Mouse (Mus musculus): ENCODE measurements around the gene Zfp119a. TPM values are rescaled to one million over a fixed set of nuclear protein-coding genes. Genes with fewer than 3 reads are reported as not detected.
"Not testable (repeated sequence)": the region's sequence is repeated elsewhere in the genome, so short reads cannot be mapped to it uniquely, and the experiment has no call there.

The Zfp119a gene
- 9.0 and 10.7 TPM in 2 replicates for polyA plus RNA-seq (2015; fragmentation: Nextera tagmentation; extraction: Ambion mirVana)

DNA sequence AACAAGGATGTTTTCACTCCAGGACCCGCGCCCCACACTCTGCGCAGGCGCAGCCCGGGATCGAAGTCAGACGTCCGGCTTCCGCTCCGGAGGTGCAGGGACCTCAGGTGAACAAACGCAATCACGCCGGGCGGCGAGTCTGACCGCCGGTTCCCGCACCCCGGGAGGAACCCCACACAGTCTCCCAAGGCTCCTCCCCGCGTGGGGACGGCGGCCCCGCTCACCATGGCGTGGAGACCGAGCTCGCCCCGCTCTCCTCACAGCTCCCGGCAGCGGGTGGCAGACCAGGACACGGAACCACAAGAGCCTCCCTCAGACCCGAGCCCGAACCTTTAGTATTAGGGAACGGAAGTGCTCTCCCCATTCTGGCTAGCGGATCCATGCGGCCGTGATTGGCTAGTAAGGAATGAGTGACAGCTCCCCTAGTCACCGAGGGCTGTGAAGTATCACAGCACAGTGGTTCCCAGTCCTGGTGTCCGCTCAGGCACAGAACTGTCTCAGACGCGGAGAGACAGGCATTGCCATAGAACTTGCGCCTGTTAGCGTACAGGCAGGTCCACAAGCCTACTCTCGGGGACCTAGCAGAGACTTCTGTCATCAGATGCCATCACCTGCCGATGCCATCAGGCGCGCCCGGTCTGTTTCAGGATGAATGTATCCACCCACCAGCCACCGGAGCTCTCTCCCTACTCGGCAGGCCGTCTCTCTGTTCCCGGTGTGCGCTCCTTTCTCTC, at the start of gene Zfp119a:
Zfp119a (minus strand) TSS at position 295 of the 734 bp plus-strand sequence.
- peak; percentile 99 for ATAC-seq (ENCODE audit: insufficient read depth, low FRiP score)
- peak within 1 kb of the TSS; percentile 91 for H3K27ac ChIP-seq (ENCODE audit: low read length)
- not testable (repeated sequence) for H3K36me3 ChIP-seq (ENCODE audit: control insufficient read depth, insufficient read depth, low read length); H3K4me1 ChIP-seq (ENCODE audit: control insufficient read depth, insufficient read depth, low read length); H3K9me3 ChIP-seq (replicated peaks; ENCODE audit: control insufficient read depth, low read length); H3K27me3 ChIP-seq (ENCODE audit: control insufficient read depth, insufficient read depth, low read length)
- H3K9ac ChIP-seq (ENCODE audit: low read length): peak within 1 kb of the TSS; percentile 72
- H3K4me2 ChIP-seq (ENCODE audit: low read depth, low read length): peak within 1 kb of the TSS; percentile 70
- peak within 1 kb of the TSS; percentile 55 for H3K4me3 ChIP-seq (replicated peaks; ENCODE audit: low read length)
- WGBS: under 1% methylated on average over 30 of the region's 53 CpGs

DNA sequence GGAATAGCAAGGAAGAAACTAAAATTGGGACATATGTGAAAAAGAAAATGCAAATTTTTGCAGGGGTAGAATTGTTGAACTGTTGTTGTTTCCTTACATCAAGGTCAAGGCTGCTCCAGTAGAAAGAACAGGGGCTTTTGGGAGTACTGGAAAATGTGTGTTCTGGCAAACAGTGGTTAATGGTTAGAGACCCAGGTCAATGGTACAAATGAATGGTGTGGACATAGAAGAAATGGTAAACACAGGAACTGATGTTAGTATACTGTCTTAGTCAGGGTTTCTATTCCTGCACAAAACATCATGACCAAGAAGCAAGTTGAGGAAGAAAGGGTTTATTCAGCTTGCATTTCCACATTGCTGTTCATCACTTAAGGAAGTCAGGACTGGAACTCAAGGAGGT, 27.9 kb upstream of the Zfp119a start:
- Histone ChIP-seq H3K36me3 (ENCODE audit: control insufficient read depth, insufficient read depth, low read length) (no peaks in the 10 kb centered on the region), H3K4me2 (ENCODE audit: low read depth, low read length) (no peak overlapping the region), H3K27ac (ENCODE audit: low read length) (no peak overlapping the region), H3K9me3 (replicated peaks; ENCODE audit: control insufficient read depth, low read length) (no peaks in the 10 kb centered on the region), H3K4me3 (replicated peaks; ENCODE audit: low read length) (no peak overlapping the region), H3K9ac (ENCODE audit: low read length) (no peak overlapping the region), H3K27me3 (ENCODE audit: control insufficient read depth, insufficient read depth, low read length) (no peaks in the 10 kb centered on the region), H3K4me1 (ENCODE audit: control insufficient read depth, insufficient read depth, low read length) (no peaks in the 10 kb centered on the region)
- ATAC-seq (ENCODE audit: insufficient read depth, low FRiP score): no peak

GRCm38 (mm10) chr17:55904131-55904530, 25.4 kb upstream of the Zfp119a start:
- Histone ChIP-seq H3K4me1 (ENCODE audit: control insufficient read depth, insufficient read depth, low read length) (no peaks in the 10 kb centered on the region), H3K27ac (ENCODE audit: low read length) (peak overlapping the region; percentile 67), H3K36me3 (ENCODE audit: control insufficient read depth, insufficient read depth, low read length) (no peaks in the 10 kb centered on the region), H3K9ac (ENCODE audit: low read length) (no peak overlapping the region), H3K27me3 (ENCODE audit: control insufficient read depth, insufficient read depth, low read length) (no peaks in the 10 kb centered on the region), H3K4me2 (ENCODE audit: low read depth, low read length) (no peak overlapping the region), H3K9me3 (replicated peaks; ENCODE audit: control insufficient read depth, low read length) (no peaks in the 10 kb centered on the region), H3K4me3 (replicated peaks; ENCODE audit: low read length) (no peak overlapping the region)
- ATAC-seq (ENCODE audit: insufficient read depth, low FRiP score): no peak
- whole genome bisulfite sequencing: 59% methylated on average over 6 of the region's 6 CpGs

DNA sequence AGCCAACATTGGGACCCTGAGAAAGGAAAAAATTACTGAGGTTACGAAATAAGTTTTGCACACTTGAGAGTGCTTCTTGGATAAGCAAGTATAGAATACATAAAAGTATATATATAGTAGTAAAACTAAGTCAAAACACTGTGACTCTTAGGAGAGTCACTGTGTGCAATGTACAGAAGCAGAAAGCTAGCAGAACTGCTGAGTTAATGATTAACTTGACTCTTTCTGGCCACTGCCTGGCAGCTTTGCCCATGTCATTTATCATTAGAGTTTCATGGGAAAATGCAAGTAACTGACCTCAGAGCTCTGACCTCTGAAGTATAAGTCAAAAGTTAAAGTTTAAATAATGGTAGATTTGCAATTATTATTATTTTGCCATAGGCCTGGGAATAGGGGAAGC, 25.0 kb upstream of the Zfp119a start:
- WGBS: 54% methylated on average over 1 of the region's 1 CpGs
- no peak for ATAC-seq (ENCODE audit: insufficient read depth, low FRiP score)
- Histone ChIP-seq H3K27ac (ENCODE audit: low read length) (no peak overlapping the region), H3K4me1 (ENCODE audit: control insufficient read depth, insufficient read depth, low read length) (no peaks in the 10 kb centered on the region), H3K4me2 (ENCODE audit: low read depth, low read length) (no peak overlapping the region), H3K27me3 (ENCODE audit: control insufficient read depth, insufficient read depth, low read length) (no peaks in the 10 kb centered on the region), H3K9me3 (replicated peaks; ENCODE audit: control insufficient read depth, low read length) (no peaks in the 10 kb centered on the region), H3K36me3 (ENCODE audit: control insufficient read depth, insufficient read depth, low read length) (0 out of 2 replicates have a peak, but pooled peaks cover 3% of the 10 kb centered on the region), H3K4me3 (replicated peaks; ENCODE audit: low read length) (no peak overlapping the region), H3K9ac (ENCODE audit: low read length) (no peak overlapping the region)

GRCm38 (mm10) chr17:55903087-55903486, 24.4 kb upstream of the Zfp119a start:
- 45% methylated on average over 2 of the region's 2 CpGs for WGBS
- Histone ChIP-seq H3K27ac (ENCODE audit: low read length) (peak overlapping the region; percentile 70; the same call in 1 of the 2 replicates), H3K36me3 (ENCODE audit: control insufficient read depth, insufficient read depth, low read length) (peaks cover 8% of the 10 kb centered on the region), H3K27me3 (ENCODE audit: control insufficient read depth, insufficient read depth, low read length) (no peaks in the 10 kb centered on the region), H3K9ac (ENCODE audit: low read length) (no peak overlapping the region), H3K9me3 (replicated peaks; ENCODE audit: control insufficient read depth, low read length) (peaks cover 3% of the 10 kb centered on the region; the same call in 1 of the 2 replicates), H3K4me2 (ENCODE audit: low read depth, low read length) (no peak overlapping the region), H3K4me3 (replicated peaks; ENCODE audit: low read length) (no peak overlapping the region), H3K4me1 (ENCODE audit: control insufficient read depth, insufficient read depth, low read length) (no peaks in the 10 kb centered on the region)
- no peak for ATAC-seq (ENCODE audit: insufficient read depth, low FRiP score)

GRCm38 (mm10) chr17:55892406-55892955, 13.8 kb upstream of the Zfp119a start:
- not testable (repeated sequence) for H3K9me3 ChIP-seq (replicated peaks; ENCODE audit: control insufficient read depth, low read length); H3K27me3 ChIP-seq (ENCODE audit: control insufficient read depth, insufficient read depth, low read length); H3K4me1 ChIP-seq (ENCODE audit: control insufficient read depth, insufficient read depth, low read length); ATAC-seq (ENCODE audit: insufficient read depth, low FRiP score)
- 7% methylated on average over 6 of the region's 8 CpGs for whole genome bisulfite sequencing
- peak overlapping the region; percentile 59 for H3K4me2 ChIP-seq (ENCODE audit: low read depth, low read length)
- H3K36me3 ChIP-seq (ENCODE audit: control insufficient read depth, insufficient read depth, low read length): peaks cover 13% of the 10 kb centered on the region; the same call in 1 of the 2 replicates
- peak overlapping the region; percentile 54; the same call in 1 of the 2 replicates for H3K9ac ChIP-seq (ENCODE audit: low read length)
- peak overlapping the region; percentile 41 for H3K27ac ChIP-seq (ENCODE audit: low read length)
- H3K4me3 ChIP-seq (replicated peaks; ENCODE audit: low read length): peak overlapping the region; percentile 55

DNA sequence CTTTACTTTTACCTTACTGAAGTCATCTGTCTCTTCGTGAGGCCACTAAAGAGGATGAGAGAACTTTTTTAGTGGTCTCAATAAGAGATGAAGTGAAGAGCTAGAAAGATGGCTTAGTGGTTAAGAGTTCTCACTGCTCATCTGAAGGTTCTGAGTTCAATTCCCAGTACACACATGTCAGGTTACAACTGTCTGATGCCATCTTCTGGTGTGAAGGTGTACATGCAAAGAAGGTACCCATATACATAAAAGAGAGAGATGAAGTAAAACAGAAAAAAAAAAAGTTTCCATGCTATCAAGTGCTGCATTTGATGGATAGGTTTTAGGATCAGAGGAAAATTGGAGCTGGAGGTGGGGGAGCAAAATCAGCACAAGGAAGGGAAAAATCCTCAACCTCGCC, 6.2 kb upstream of the Zfp119a start:
- Histone ChIP-seq H3K9me3 (replicated peaks; ENCODE audit: control insufficient read depth, low read length) (no peaks in the 10 kb centered on the region), H3K9ac (ENCODE audit: low read length) (no peak overlapping the region), H3K4me1 (ENCODE audit: control insufficient read depth, insufficient read depth, low read length) (no peaks in the 10 kb centered on the region), H3K27me3 (ENCODE audit: control insufficient read depth, insufficient read depth, low read length) (no peaks in the 10 kb centered on the region), H3K27ac (ENCODE audit: low read length) (no peak overlapping the region), H3K4me3 (replicated peaks; ENCODE audit: low read length) (no peak overlapping the region), H3K4me2 (ENCODE audit: low read depth, low read length) (no peak overlapping the region), H3K36me3 (ENCODE audit: control insufficient read depth, insufficient read depth, low read length) (no peaks in the 10 kb centered on the region)
- ATAC-seq (ENCODE audit: insufficient read depth, low FRiP score): no peak
- 54% methylated on average over 2 of the region's 2 CpGs for WGBS

DNA sequence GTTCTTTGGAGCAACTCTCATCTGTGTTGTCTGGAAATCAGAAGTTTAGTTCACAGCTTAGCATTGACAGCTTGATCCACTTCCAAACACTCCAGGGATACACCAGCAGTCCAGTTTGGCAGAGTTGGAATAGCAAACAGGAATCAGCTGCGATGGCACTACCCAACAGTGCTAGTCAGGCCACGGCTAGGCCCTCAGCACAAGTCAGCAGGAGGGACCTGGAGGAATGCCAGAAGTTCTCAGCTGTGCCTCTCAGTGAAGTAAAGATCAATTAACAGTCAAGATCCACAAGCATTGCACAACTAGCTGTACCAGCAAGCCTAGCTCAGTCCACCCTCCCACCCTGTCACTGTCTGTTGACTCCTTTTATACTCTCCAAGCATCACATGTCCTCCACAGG, 4.9 kb upstream of the Zfp119a start:
- no peaks in the 10 kb centered on the region for H3K9me3 ChIP-seq (replicated peaks; ENCODE audit: control insufficient read depth, low read length)
- no peak overlapping the region for H3K4me3 ChIP-seq (replicated peaks; ENCODE audit: low read length)
- no peaks in the 10 kb centered on the region for H3K27me3 ChIP-seq (ENCODE audit: control insufficient read depth, insufficient read depth, low read length)
- ATAC-seq (ENCODE audit: insufficient read depth, low FRiP score): no peak
- no peaks in the 10 kb centered on the region for H3K4me1 ChIP-seq (ENCODE audit: control insufficient read depth, insufficient read depth, low read length)
- no peak overlapping the region for H3K27ac ChIP-seq (ENCODE audit: low read length)
- H3K36me3 ChIP-seq (ENCODE audit: control insufficient read depth, insufficient read depth, low read length): no peaks in the 10 kb centered on the region
- H3K9ac ChIP-seq (ENCODE audit: low read length): no peak overlapping the region
- H3K4me2 ChIP-seq (ENCODE audit: low read depth, low read length): no peak overlapping the region
- WGBS: 44% methylated on average over 2 of the region's 2 CpGs

- Histone ChIP-seq H3K4me3 (replicated peaks; ENCODE audit: low read length) (peak overlapping the region; percentile 55), H3K4me2 (ENCODE audit: low read depth, low read length) (peak overlapping the region; percentile 70), H3K27ac (ENCODE audit: low read length) (peak overlapping the region; percentile 91), H3K9ac (ENCODE audit: low read length) (peak overlapping the region; percentile 65)
- H3K4me1 ChIP-seq (ENCODE audit: control insufficient read depth, insufficient read depth, low read length); ATAC-seq (ENCODE audit: insufficient read depth, low FRiP score); H3K27me3 ChIP-seq (ENCODE audit: control insufficient read depth, insufficient read depth, low read length); H3K36me3 ChIP-seq (ENCODE audit: control insufficient read depth, insufficient read depth, low read length); H3K9me3 ChIP-seq (replicated peaks; ENCODE audit: control insufficient read depth, low read length): not testable (repeated sequence)
- 0% methylated on average over 6 of the region's 8 CpGs for WGBS
Measured at GRCm38 (mm10) chr17:55878282-55878635, 471 bp downstream of the Zfp119a start.
